Mouse (Mus musculus): ENCODE data around the gene Ifna4.
A peak's percentile ranks its signal among the peaks of the same experiment; 100 is the strongest.
"Not testable (repeated sequence)": the region's sequence is repeated elsewhere in the genome, so short reads cannot be mapped to it uniquely, and the experiment has no call there.

The Ifna4 gene

GRCm38 (mm10) chr4:88841438-88841911, at the start of gene Ifna4:
Gene Ifna4 (plus strand): TSS chr4:88841861.
- DNase-seq (ENCODE audit: low spot score) = no peak

GRCm38 (mm10) chr4:88793936-88794675, 47.6 kb upstream of the Ifna4 start, which contains the start of gene Gm13275:
Gene Gm13275 (plus strand): TSS chr4:88794487.
- DNase-seq (ENCODE audit: low spot score) = peak; percentile 69

- not testable (repeated sequence) for DNase-seq (ENCODE audit: low spot score)
Measured at GRCm38 (mm10) chr4:88797097-88797496, 44.6 kb upstream of the Ifna4 start, which contains the start of gene Gm13279. Gene Gm13279 (plus strand): TSS chr4:88797397.

GRCm38 (mm10) chr4:88799365-88799764, 42.3 kb upstream of the Ifna4 start, which contains the start of gene Gm13285:
Gene Gm13285 (plus strand): TSS chr4:88799665.
- DNase-seq (ENCODE audit: low spot score) = not testable (repeated sequence)

- DNase-seq (ENCODE audit: low spot score) = not testable (repeated sequence)
Measured at GRCm38 (mm10) chr4:88802954-88803353, 38.7 kb upstream of the Ifna4 start, which contains the start of gene Gm13287. Gene Gm13287 (plus strand): TSS chr4:88803254.

GRCm38 (mm10) chr4:88805231-88805630, 36.4 kb upstream of the Ifna4 start, which contains the start of gene Gm13288:
Gene Gm13288 (plus strand): TSS chr4:88805531.
- DNase-seq (ENCODE audit: low spot score) = not testable (repeated sequence)

GRCm38 (mm10) chr4:88805761-88806160, 35.9 kb upstream of the Ifna4 start:
- not testable (repeated sequence) for DNase-seq (ENCODE audit: low spot score)

- no peak for DNase-seq (ENCODE audit: low spot score)
Measured at GRCm38 (mm10) chr4:88815928-88816327, 25.7 kb upstream of the Ifna4 start, which contains the start of gene Ifna7. Gene Ifna7 (plus strand): TSS chr4:88816228.

GRCm38 (mm10) chr4:88819659-88820058, 22.0 kb upstream of the Ifna4 start, which contains the start of gene Ifna11:
Gene Ifna11 (plus strand): TSS chr4:88819959.
- no peak for DNase-seq (ENCODE audit: low spot score)

GRCm38 (mm10) chr4:88822995-88823394, 18.7 kb upstream of the Ifna4 start:
- no peak for DNase-seq (ENCODE audit: low spot score)

GRCm38 (mm10) chr4:88827116-88827515, 14.5 kb upstream of the Ifna4 start, which contains the start of gene Ifna6:
Gene Ifna6 (plus strand): TSS chr4:88827416.
- DNase-seq (ENCODE audit: low spot score) = not testable (repeated sequence)

GRCm38 (mm10) chr4:88830523-88830922, 11.1 kb upstream of the Ifna4 start:
- DNase-seq (ENCODE audit: low spot score) = peak; percentile 42

- DNase-seq (ENCODE audit: low spot score) = not testable (repeated sequence)
Measured at GRCm38 (mm10) chr4:88835225-88835624, 6.4 kb upstream of the Ifna4 start, which contains the start of gene Ifna5. Gene Ifna5 (plus strand): TSS chr4:88835525.

GRCm38 (mm10) chr4:88838828-88839227, 2.8 kb upstream of the Ifna4 start:
- no peak for DNase-seq (ENCODE audit: low spot score)

- no peak for DNase-seq (ENCODE audit: low spot score)
Measured at GRCm38 (mm10) chr4:88840058-88840457, 1.6 kb upstream of the Ifna4 start.

GRCm38 (mm10) chr4:88845334-88845733, 3.7 kb downstream of the Ifna4 start:
- no peak for DNase-seq (ENCODE audit: low spot score)

GRCm38 (mm10) chr4:88849698-88850097, 8.0 kb downstream of the Ifna4 start, which contains the start of gene Ifna1:
Gene Ifna1 (plus strand): TSS chr4:88850087.
- DNase-seq (ENCODE audit: low spot score) = no peak

GRCm38 (mm10) chr4:88851026-88851763, 9.5 kb downstream of the Ifna4 start:
- DNase-seq (ENCODE audit: low spot score) = no peak

GRCm38 (mm10) chr4:88859214-88859613, 17.6 kb downstream of the Ifna4 start:
- DNase-seq (ENCODE audit: low spot score) = no peak

- no peak for DNase-seq (ENCODE audit: low spot score)
Measured at GRCm38 (mm10) chr4:88863309-88863708, 21.6 kb downstream of the Ifna4 start.

- no peak for DNase-seq (ENCODE audit: low spot score)
Measured at GRCm38 (mm10) chr4:88864599-88864998, 22.9 kb downstream of the Ifna4 start.

GRCm38 (mm10) chr4:88865011-88865569, 23.4 kb downstream of the Ifna4 start:
- DNase-seq (ENCODE audit: low spot score) = no peak

Measured in testis, postnatal 10 days (tissue).